ENCODE assay signal across 8 mouse cellular contexts in the genomic region with DNA sequence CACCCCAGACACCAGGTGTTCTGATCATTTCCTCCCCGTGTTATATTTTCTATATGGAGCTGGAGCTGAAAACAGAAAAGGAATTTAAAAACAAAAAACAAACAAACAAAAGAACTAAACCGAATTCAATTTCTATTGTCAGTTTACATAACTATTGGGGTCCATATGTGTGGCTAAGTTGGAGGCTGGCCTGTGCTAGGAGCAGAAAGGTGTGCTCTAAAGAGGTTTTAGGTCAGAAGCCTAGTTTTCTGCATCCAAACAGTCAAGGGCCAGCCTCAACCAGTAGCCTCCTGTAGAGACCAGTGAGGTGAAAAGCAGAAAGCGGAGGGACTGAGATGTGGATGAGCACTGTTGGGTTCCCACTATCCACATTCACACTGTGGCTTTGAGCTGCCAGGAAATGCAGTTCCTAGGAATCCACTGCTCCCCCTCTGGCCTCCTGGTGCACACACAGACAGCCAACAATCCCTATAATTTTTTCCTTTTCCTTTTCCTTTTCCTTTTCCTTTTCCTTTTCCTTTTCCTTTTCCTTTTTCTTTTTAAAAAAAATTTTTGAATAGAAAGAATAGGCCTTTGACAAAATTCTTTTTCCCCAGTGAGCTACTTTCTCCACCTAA. TPM values are rescaled to one million over a fixed set of nuclear protein-coding genes. Genes with fewer than 3 reads are reported as not detected.
A peak's percentile ranks its signal among the peaks of the same experiment; 100 is the strongest.
DNase-seq lines count a peak whose midpoint lies in the region; ATAC-seq and TF ChIP-seq lines count a peak whose summit lies in the region.

No protein-coding gene starts in this region.

- H3K36me3 ChIP-seq in heart, embryonic 14.5 days (ENCODE audit: control insufficient read depth, insufficient read depth, low read length): no peaks in the 10 kb centered on the region; the same call in 1 of the 2 replicates
- H3K36me3 ChIP-seq in embryonic facial prominence, embryonic 14.5 days (ENCODE audit: control insufficient read depth, insufficient read depth, low read length): peaks cover 7% of the 10 kb centered on the region; the same call in 1 of the 2 replicates
- H3K36me3 ChIP-seq in limb, embryonic 11.5 days (ENCODE audit: control insufficient read depth, insufficient read depth, low read length): no peaks in the 10 kb centered on the region

- H3K4me2 ChIP-seq in heart, embryonic 14.5 days (ENCODE audit: low read length): peak overlapping the region; percentile 82
- peak overlapping the region; percentile 78 for H3K4me2 ChIP-seq in embryonic facial prominence, embryonic 14.5 days (ENCODE audit: low read depth, low read length)
- peak overlapping the region; percentile 40 for H3K4me2 ChIP-seq in limb, embryonic 11.5 days (ENCODE audit: low read depth, severe bottlenecking)

- peak overlapping the region; percentile 65 to 92; a peak in 3 of 4 replicates for H3K4me3 ChIP-seq in heart, embryonic 14.5 days (ENCODE audit: control insufficient read depth in 1 of 2, insufficient read depth in 1 of 2, low read depth in 1 of 2, low read length in 2 of 2)
- H3K4me3 ChIP-seq in embryonic facial prominence, embryonic 14.5 days (ENCODE audit: low read depth, low read length): peak overlapping the region; percentile 63
- peak overlapping the region; percentile 58 for H3K4me3 ChIP-seq in limb, embryonic 11.5 days (ENCODE audit: low read depth, low read length)
- peak overlapping the region; percentile 85; the same call in 1 of the 2 replicates for H3K4me3 ChIP-seq in olfactory bulb, adult 2 months (ENCODE audit: insufficient read depth, low read depth, low read length)

- no peak for DNase-seq in heart, adult 9 months (ENCODE audit: low spot score in 2 of 2)
- DNase-seq in ES-CJ7 (ENCODE audit: low read depth, low spot score): peak; percentile 58
- peak; percentile 21 for DNase-seq in embryonic facial prominence, embryonic 14.5 days (ENCODE audit: low spot score)
- peak; percentile 28 for DNase-seq in limb, embryonic 11.5 days (ENCODE audit: low spot score)
- no peak for DNase-seq in layer of hippocampus, adult 9-10 months (ENCODE audit: low spot score)
- DNase-seq in urinary bladder, postnatal 36 days (ENCODE audit: low spot score in 2 of 2): no peak

- H3K4me1 ChIP-seq in heart, embryonic 14.5 days (ENCODE audit: control insufficient read depth in 2 of 2, insufficient read depth in 2 of 2, low read length in 2 of 2): peaks cover 0 to 3% of the 10 kb centered on the region in 2 experiments; a peak in 2 of 4 replicates
- H3K4me1 ChIP-seq in embryonic facial prominence, embryonic 14.5 days (ENCODE audit: control insufficient read depth, insufficient read depth, low read length): no peaks in the 10 kb centered on the region
- no peaks in the 10 kb centered on the region for H3K4me1 ChIP-seq in limb, embryonic 11.5 days (ENCODE audit: control insufficient read depth, insufficient read depth, low read length)
- no peaks in the 10 kb centered on the region for H3K4me1 ChIP-seq in olfactory bulb, adult 2 months (ENCODE audit: control insufficient read depth, insufficient read depth, low read length)

- ATAC-seq in heart, embryonic 14.5 days (ENCODE audit: insufficient number of reproducible peaks, insufficient read depth, low FRiP score, low read depth): no peak
- ATAC-seq in embryonic facial prominence, embryonic 14.5 days (ENCODE audit: low read depth): no peak
- ATAC-seq in limb, embryonic 11.5 days (ENCODE audit: insufficient number of reproducible peaks, low FRiP score, low TSS enrichment, low read depth): no peak

- TF ChIP-seq POLR2A in olfactory bulb, adult 2 months (IDR thresholded peaks at IDR 0.05; ENCODE audit: insufficient read depth, low read depth, low read length): no peak

- 10% methylated on average over 3 of the region's 3 CpGs for WGBS in heart, embryonic 14.5 days
- WGBS in embryonic facial prominence, embryonic 14.5 days: 26% methylated on average over 3 of the region's 3 CpGs
- WGBS in limb, embryonic 11.5 days: 12% methylated on average over 3 of the region's 3 CpGs
- 6% methylated on average over 3 of the region's 3 CpGs for WGBS in olfactory bulb, adult 2 months

- H3K9ac ChIP-seq in heart, embryonic 14.5 days (ENCODE audit: low read length): peak overlapping the region; percentile 81
- peak overlapping the region; percentile 79 for H3K9ac ChIP-seq in embryonic facial prominence, embryonic 14.5 days (ENCODE audit: low read depth, low read length)
- peak overlapping the region; percentile 66 for H3K9ac ChIP-seq in limb, embryonic 11.5 days (ENCODE audit: low read length)

- H3K9me3 ChIP-seq in heart, embryonic 14.5 days (ENCODE audit: control insufficient read depth, low read length): no peaks in the 10 kb centered on the region
- no peaks in the 10 kb centered on the region for H3K9me3 ChIP-seq in embryonic facial prominence, embryonic 14.5 days (ENCODE audit: control insufficient read depth, low read length)
- no peaks in the 10 kb centered on the region for H3K9me3 ChIP-seq in limb, embryonic 11.5 days (ENCODE audit: control insufficient read depth, low read length)

- peak overlapping the region in 1 of 2 experiments; percentile 65; a peak in 1 of 4 replicates for H3K27ac ChIP-seq in heart, embryonic 14.5 days (replicated peaks in 1 of 2; ENCODE audit: control insufficient read depth in 1 of 2, insufficient read depth in 1 of 2, low read depth in 2 of 2, low read length in 2 of 2)
- H3K27ac ChIP-seq in embryonic facial prominence, embryonic 14.5 days (replicated peaks; ENCODE audit: low read depth, low read length): no peak overlapping the region
- H3K27ac ChIP-seq in limb, embryonic 11.5 days (replicated peaks; ENCODE audit: low read depth, low read length): no peak overlapping the region
- H3K27ac ChIP-seq in olfactory bulb, adult 2 months (ENCODE audit: insufficient read depth, low read depth, low read length): no peak overlapping the region

- TF ChIP-seq CTCF in olfactory bulb, adult 2 months (IDR thresholded peaks at IDR 0.05; ENCODE audit: insufficient read depth, low read depth, low read length): no peak

- no peaks in the 10 kb centered on the region for H3K27me3 ChIP-seq in heart, embryonic 14.5 days (ENCODE audit: control insufficient read depth, insufficient read depth, low read length)
- H3K27me3 ChIP-seq in embryonic facial prominence, embryonic 14.5 days (replicated peaks; ENCODE audit: control insufficient read depth, insufficient read depth, low read length): no peaks in the 10 kb centered on the region
- no peaks in the 10 kb centered on the region for H3K27me3 ChIP-seq in limb, embryonic 11.5 days (ENCODE audit: control insufficient read depth, insufficient read depth, low read length)

RNA-seq across cellular contexts. Expression of a gene that starts 1.0 kb away (rescaled TPM):
- 6.4 and 7.6 TPM in 2 replicates for polyA plus RNA-seq in heart, embryonic 14.5 days (2014; fragmentation: Nextera tagmentation; extraction: Ambion mirVana)
- polyA plus RNA-seq in embryonic facial prominence, embryonic 14.5 days (2014; fragmentation: Nextera tagmentation; extraction: Ambion mirVana): 12.6 and 12.8 TPM in 2 replicates
- polyA plus RNA-seq in limb, embryonic 11.5 days (2014; fragmentation: Nextera tagmentation; extraction: Ambion mirVana): 16.8 and 20.6 TPM in 2 replicates
- polyA plus RNA-seq in olfactory bulb, adult 2 months (2012; ENCODE audit: insufficient read depth, insufficient read length, low replicate concordance, missing spikeins): not detected in 2 replicates

RNA-seq across cellular contexts. Expression of a gene that starts 26.6 kb away (rescaled TPM):
- polyA plus RNA-seq in heart, embryonic 14.5 days (2014; fragmentation: Nextera tagmentation; extraction: Ambion mirVana): 0.13 TPM in 1 of 2 replicates, not detected in the other
- not detected in 2 replicates for polyA plus RNA-seq in embryonic facial prominence, embryonic 14.5 days (2014; fragmentation: Nextera tagmentation; extraction: Ambion mirVana)
- polyA plus RNA-seq in limb, embryonic 11.5 days (2014; fragmentation: Nextera tagmentation; extraction: Ambion mirVana): 0.30 TPM in 1 of 2 replicates, not detected in the other
- polyA plus RNA-seq in olfactory bulb, adult 2 months (2012; ENCODE audit: insufficient read depth, insufficient read length, low replicate concordance, missing spikeins): not detected in 2 replicates

RNA-seq across cellular contexts. Expression of a gene that starts 33.0 kb away (rescaled TPM):
- polyA plus RNA-seq in heart, embryonic 14.5 days (2014; fragmentation: Nextera tagmentation; extraction: Ambion mirVana): 6.8 and 7.7 TPM in 2 replicates
- 13.6 and 13.8 TPM in 2 replicates for polyA plus RNA-seq in embryonic facial prominence, embryonic 14.5 days (2014; fragmentation: Nextera tagmentation; extraction: Ambion mirVana)
- 11.8 and 15.5 TPM in 2 replicates for polyA plus RNA-seq in limb, embryonic 11.5 days (2014; fragmentation: Nextera tagmentation; extraction: Ambion mirVana)
- polyA plus RNA-seq in olfactory bulb, adult 2 months (2012; ENCODE audit: insufficient read depth, insufficient read length, low replicate concordance, missing spikeins): not detected in 2 replicates

Comparison
In these comparisons a context has a peak if more than half of its experiments do, and no peak if none do; other contexts are left out.
1. DNase-seq: peak in ES-CJ7 (single experiment), embryonic facial prominence, embryonic 14.5 days (single experiment) and limb, embryonic 11.5 days (single experiment); none in heart, adult 9 months (0 of 2), layer of hippocampus, adult 9-10 months (single experiment) and urinary bladder, postnatal 36 days (0 of 2).
2. Peak in every context shown above with its lines, with median percentiles within 50 percentile points of each other: H3K4me2 ChIP-seq, H3K4me3 ChIP-seq and H3K9ac ChIP-seq.